Mouse (Mus musculus) ovary, postnatal 10 days (tissue): ENCODE measurements around the gene Dirc2.
A peak's percentile ranks its signal among the peaks of the same experiment; 100 is the strongest.

ENCODE experiments used
- DNase-seq: peaks from one replicate; pipeline ENCODE4 v3.0.0; 2022; ENCODE audit warnings: low spot score

Dirc2 gene

GRCm38 (mm10) chr16:35738096-35738767, 30.9 kb downstream of the Dirc2 start:
- DNase-seq = no peak

- peak; percentile 21 for DNase-seq
Observed at GRCm38 (mm10) chr16:35734038-35734437, 35.1 kb downstream of the Dirc2 start.

GRCm38 (mm10) chr16:35732096-35732495, 37.1 kb downstream of the Dirc2 start:
- DNase-seq = no peak

GRCm38 (mm10) chr16:35729151-35729738, 39.9 kb downstream of the Dirc2 start:
- DNase-seq = no peak

- no peak for DNase-seq
Observed at GRCm38 (mm10) chr16:35726601-35727000, 42.6 kb downstream of the Dirc2 start.

GRCm38 (mm10) chr16:35724561-35724960, 44.6 kb downstream of the Dirc2 start:
- DNase-seq = no peak

GRCm38 (mm10) chr16:35717761-35718160, 51.4 kb downstream of the Dirc2 start:
- DNase-seq = no peak

GRCm38 (mm10) chr16:35716257-35716656, 52.9 kb downstream of the Dirc2 start:
- no peak for DNase-seq

- no peak for DNase-seq
Observed at GRCm38 (mm10) chr16:35715771-35716170, 53.4 kb downstream of the Dirc2 start.

- DNase-seq = no peak
Observed at GRCm38 (mm10) chr16:35715350-35715749, 53.8 kb downstream of the Dirc2 start.

GRCm38 (mm10) chr16:35714689-35715088, 54.5 kb downstream of the Dirc2 start:
- no peak for DNase-seq

GRCm38 (mm10) chr16:35713606-35714005, 55.5 kb downstream of the Dirc2 start:
- no peak for DNase-seq

- DNase-seq = no peak
Observed at GRCm38 (mm10) chr16:35711004-35711403, 58.2 kb downstream of the Dirc2 start.

- DNase-seq = no peak
Observed at GRCm38 (mm10) chr16:35707004-35707403, 62.2 kb downstream of the Dirc2 start.

GRCm38 (mm10) chr16:35704796-35705195, 64.4 kb downstream of the Dirc2 start:
- no peak for DNase-seq

- DNase-seq = no peak
Observed at GRCm38 (mm10) chr16:35703763-35704679, 65.1 kb downstream of the Dirc2 start.

- no peak for DNase-seq
Observed at GRCm38 (mm10) chr16:35701823-35702222, 67.3 kb downstream of the Dirc2 start.

- DNase-seq = no peak
Observed at GRCm38 (mm10) chr16:35696103-35696502, 73.1 kb downstream of the Dirc2 start.

- no peak for DNase-seq
Observed at GRCm38 (mm10) chr16:35694250-35694846, 74.8 kb downstream of the Dirc2 start.

GRCm38 (mm10) chr16:35691606-35692005, 77.5 kb downstream of the Dirc2 start:
- no peak for DNase-seq

- DNase-seq = no peak
Observed at GRCm38 (mm10) chr16:35686491-35686890, 82.7 kb downstream of the Dirc2 start.

GRCm38 (mm10) chr16:35685027-35685426, 84.1 kb downstream of the Dirc2 start:
- no peak for DNase-seq
